ENCODE assay signal across 14 mouse cellular contexts in the genomic region with DNA sequence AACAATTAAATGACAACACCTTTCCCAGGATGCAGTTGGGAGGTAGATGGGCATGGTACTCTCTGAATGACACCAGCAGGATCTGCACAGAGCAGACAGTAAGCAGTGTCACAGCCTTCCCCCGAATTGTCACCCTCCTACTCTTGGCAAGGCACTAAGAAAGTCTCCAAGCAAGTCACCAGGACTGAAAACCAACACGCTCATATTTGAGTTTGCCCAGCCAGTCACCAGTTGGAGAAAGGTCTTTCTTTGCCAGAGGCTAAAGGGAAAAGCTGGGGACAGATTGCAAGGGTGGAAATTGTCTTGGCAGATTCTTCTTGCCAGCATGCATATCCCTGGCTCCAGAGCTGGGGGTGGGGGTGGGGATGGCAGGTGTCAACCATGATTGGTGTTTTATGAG. TPM values are rescaled to one million over a fixed set of nuclear protein-coding genes. Genes with fewer than 3 reads are reported as not detected.
"Had no signal": no experiment of that assay in that cellular context is flagged by ENCODE, and none has a peak within 500 bp of the region (broad histone marks: within the 10 kb centered on the region; RNA-seq: fewer than 3 reads in every experiment).

No protein-coding gene starts in this region.

- DNase-seq: kidney, postnatal 10 days; kidney, postnatal 4 days; lung, adult 2 months; lung, postnatal 36 days; midbrain, embryonic 14.5 days; thymus, postnatal 4 days had no signal

- H3K9me3 ChIP-seq: limb, embryonic 12.5 days; liver, embryonic 15.5 days; neural tube, embryonic 12.5 days had no signal

- H3K9ac ChIP-seq: limb, embryonic 12.5 days; liver, embryonic 15.5 days; neural tube, embryonic 12.5 days had no signal

- H3K36me3 ChIP-seq: limb, embryonic 12.5 days; liver, embryonic 15.5 days; neural tube, embryonic 12.5 days had no signal

- H3K4me1 ChIP-seq: limb, embryonic 12.5 days; neural tube, embryonic 12.5 days had no signal

- H3K4me3 ChIP-seq: limb, embryonic 12.5 days; liver, embryonic 15.5 days; neural tube, embryonic 12.5 days had no signal

- H3K27ac ChIP-seq: limb, embryonic 12.5 days; liver, embryonic 15.5 days; neural tube, embryonic 12.5 days; stomach, postnatal 0 days had no signal

- H3K4me2 ChIP-seq: limb, embryonic 12.5 days; liver, embryonic 11.5 days; liver, embryonic 15.5 days; neural tube, embryonic 12.5 days had no signal

- ATAC-seq: lung, postnatal 0 days had no signal

- H3K27me3 ChIP-seq: limb, embryonic 12.5 days; liver, embryonic 15.5 days; neural tube, embryonic 12.5 days had no signal

RNA-seq across cellular contexts. Expression of gene Gldc, which starts 11.0 kb away (rescaled TPM):
- total RNA-seq: megakaryocyte progenitor cell, adult 5-6 weeks; monocyte, adult 5-6 weeks had no signal
